Mouse (Mus musculus): ENCODE data around the gene Pde6d. TPM values are rescaled to one million over a fixed set of nuclear protein-coding genes. Genes with fewer than 3 reads are reported as not detected.

Gene Pde6d
- polyA plus RNA-seq, 2 experiments = 63.0 to 63.2 TPM

GRCm38 (mm10) chr1:86512154-86512720, 70.2 kb downstream of the Pde6d start:
- H3K9me3 ChIP-seq (ENCODE audit: control insufficient read depth, low read length) = no peaks in the 10 kb centered on the region
- no peak for ATAC-seq (ENCODE audit: low FRiP score, low read depth)
- peaks cover 12% of the 10 kb centered on the region for H3K4me1 ChIP-seq (ENCODE audit: control insufficient read depth, insufficient read depth, low read length)
- H3K4me2 ChIP-seq (replicated peaks; ENCODE audit: low read depth, low read length, severe bottlenecking) = no peak overlapping the region
- H3K4me3 ChIP-seq (replicated peaks; ENCODE audit: low read length) = no peak overlapping the region
- no peak overlapping the region for H3K27ac ChIP-seq (replicated peaks; ENCODE audit: low read depth, low read length)
- 60% methylated on average over 4 of the region's 4 CpGs for WGBS
- H3K36me3 ChIP-seq (ENCODE audit: control insufficient read depth, insufficient read depth, low read length) = no peaks in the 10 kb centered on the region
- H3K27me3 ChIP-seq (ENCODE audit: control insufficient read depth, insufficient read depth, low read length) = no peaks in the 10 kb centered on the region
- H3K9ac ChIP-seq (ENCODE audit: low read depth, low read length, severe bottlenecking) = no peak overlapping the region
- DNase-seq (ENCODE audit: low spot score) = no peak
- no peak for TF ChIP-seq POLR2A (IDR thresholded peaks at IDR 0.05; ENCODE audit: borderline replicate concordance, extremely low read depth, insufficient read depth, insufficient read length)

GRCm38 (mm10) chr1:86510676-86511441, 71.6 kb downstream of the Pde6d start:
- Histone ChIP-seq H3K27ac (replicated peaks; ENCODE audit: low read depth, low read length) (no peak overlapping the region), H3K9me3 (ENCODE audit: control insufficient read depth, low read length) (no peaks in the 10 kb centered on the region)

DNA sequence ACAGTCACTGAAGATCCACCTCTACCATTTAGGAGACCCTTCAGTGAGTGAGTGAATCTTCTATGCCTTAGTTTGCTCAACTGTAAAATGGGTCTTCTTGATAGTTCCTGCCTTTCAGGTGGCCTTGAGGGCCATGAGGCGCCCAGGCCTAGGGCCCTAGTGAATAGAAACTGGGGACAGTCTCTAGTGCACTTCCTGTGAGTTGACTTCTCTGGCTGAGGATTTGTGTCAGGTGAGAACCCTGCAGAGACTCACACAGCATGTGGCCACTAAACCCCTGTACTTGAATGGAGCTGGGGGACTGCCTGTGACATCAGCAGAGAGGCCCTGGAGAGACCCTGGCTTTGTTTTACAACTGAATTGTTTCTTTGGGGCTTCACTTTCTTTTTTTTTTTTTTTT, 72.2 kb downstream of the Pde6d start:
- Histone ChIP-seq H3K4me2 (replicated peaks; ENCODE audit: low read depth, low read length, severe bottlenecking) (no peak overlapping the region), H3K27me3 (ENCODE audit: control insufficient read depth, insufficient read depth, low read length) (no peaks in the 10 kb centered on the region), H3K4me1 (ENCODE audit: control insufficient read depth, insufficient read depth, low read length) (peaks cover 20% of the 10 kb centered on the region), H3K27ac (replicated peaks; ENCODE audit: low read depth, low read length) (no peak overlapping the region), H3K36me3 (ENCODE audit: control insufficient read depth, insufficient read depth, low read length) (no peaks in the 10 kb centered on the region), H3K9ac (ENCODE audit: low read depth, low read length, severe bottlenecking) (no peak overlapping the region), H3K9me3 (ENCODE audit: control insufficient read depth, low read length) (no peaks in the 10 kb centered on the region), H3K4me3 (replicated peaks; ENCODE audit: low read length) (no peak overlapping the region)
- DNase-seq (ENCODE audit: low spot score) (no peak), ATAC-seq (ENCODE audit: low FRiP score, low read depth) (no peak)
- 100% methylated on average over 1 of the region's 1 CpGs for WGBS
- no peak for TF ChIP-seq POLR2A (IDR thresholded peaks at IDR 0.05; ENCODE audit: borderline replicate concordance, extremely low read depth, insufficient read depth, insufficient read length)

More at GRCm38 (mm10) chr1:86510676-86511441, 71.6 kb downstream of the Pde6d start:
- H3K4me1 ChIP-seq (ENCODE audit: control insufficient read depth, insufficient read depth, low read length) = peaks cover 16% of the 10 kb centered on the region
- H3K27me3 ChIP-seq (ENCODE audit: control insufficient read depth, insufficient read depth, low read length) = no peaks in the 10 kb centered on the region
- ATAC-seq (ENCODE audit: low FRiP score, low read depth) (no peak), DNase-seq (ENCODE audit: low spot score) (no peak)
- TF ChIP-seq POLR2A (IDR thresholded peaks at IDR 0.05; ENCODE audit: borderline replicate concordance, extremely low read depth, insufficient read depth, insufficient read length) = no peak
- no peaks in the 10 kb centered on the region for H3K36me3 ChIP-seq (ENCODE audit: control insufficient read depth, insufficient read depth, low read length)
- H3K9ac ChIP-seq (ENCODE audit: low read depth, low read length, severe bottlenecking) = no peak overlapping the region
- 73% methylated on average over 9 of the region's 9 CpGs for WGBS
- H3K4me3 ChIP-seq (replicated peaks; ENCODE audit: low read length) = no peak overlapping the region
- no peak overlapping the region for H3K4me2 ChIP-seq (replicated peaks; ENCODE audit: low read depth, low read length, severe bottlenecking)

DNA sequence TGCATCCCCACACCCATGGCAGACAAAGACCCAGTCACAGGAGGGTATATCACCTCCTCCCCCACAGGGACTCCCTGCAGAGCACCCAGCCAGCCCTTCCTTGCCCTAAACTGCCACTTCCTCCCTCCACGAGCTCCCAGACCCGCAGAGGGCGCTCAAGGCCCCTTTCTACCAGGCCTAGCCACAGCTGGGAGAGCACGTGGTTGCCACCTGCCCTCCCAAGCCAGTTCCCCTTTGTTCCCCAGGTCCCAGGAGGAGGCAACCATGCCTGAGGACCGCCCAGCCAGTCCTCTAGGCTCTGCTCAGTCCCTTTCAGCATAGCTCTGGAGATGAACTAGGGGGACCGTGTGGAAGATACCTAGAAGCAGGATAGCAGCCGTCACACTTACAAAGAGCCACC, 73.0 kb downstream of the Pde6d start:
- no peak overlapping the region for H3K27ac ChIP-seq (replicated peaks; ENCODE audit: low read depth, low read length)
- peak; percentile 67; the same call in 1 of the 2 replicates for ATAC-seq (ENCODE audit: low FRiP score, low read depth)

GRCm38 (mm10) chr1:86507866-86508265, 74.6 kb downstream of the Pde6d start:
- ATAC-seq (ENCODE audit: low FRiP score, low read depth) (no peak), DNase-seq (ENCODE audit: low spot score) (no peak)
- Histone ChIP-seq H3K27ac (replicated peaks; ENCODE audit: low read depth, low read length) (no peak overlapping the region), H3K9me3 (ENCODE audit: control insufficient read depth, low read length) (no peaks in the 10 kb centered on the region), H3K4me3 (replicated peaks; ENCODE audit: low read length) (no peak overlapping the region), H3K36me3 (ENCODE audit: control insufficient read depth, insufficient read depth, low read length) (no peaks in the 10 kb centered on the region), H3K4me1 (ENCODE audit: control insufficient read depth, insufficient read depth, low read length) (peaks cover 35% of the 10 kb centered on the region), H3K27me3 (ENCODE audit: control insufficient read depth, insufficient read depth, low read length) (no peaks in the 10 kb centered on the region), H3K9ac (ENCODE audit: low read depth, low read length, severe bottlenecking) (no peak overlapping the region), H3K4me2 (replicated peaks; ENCODE audit: low read depth, low read length, severe bottlenecking) (no peak overlapping the region)
- TF ChIP-seq POLR2A (IDR thresholded peaks at IDR 0.05; ENCODE audit: borderline replicate concordance, extremely low read depth, insufficient read depth, insufficient read length) = no peak
- WGBS = 91% methylated on average over 5 of the region's 5 CpGs

More for the DNA sequence above, 73.0 kb downstream of the Pde6d start:
- Histone ChIP-seq H3K4me1 (ENCODE audit: control insufficient read depth, insufficient read depth, low read length) (peaks cover 25% of the 10 kb centered on the region), H3K4me2 (replicated peaks; ENCODE audit: low read depth, low read length, severe bottlenecking) (no peak overlapping the region), H3K36me3 (ENCODE audit: control insufficient read depth, insufficient read depth, low read length) (no peaks in the 10 kb centered on the region), H3K27me3 (ENCODE audit: control insufficient read depth, insufficient read depth, low read length) (no peaks in the 10 kb centered on the region), H3K4me3 (replicated peaks; ENCODE audit: low read length) (no peak overlapping the region), H3K9ac (ENCODE audit: low read depth, low read length, severe bottlenecking) (no peak overlapping the region; the same call in 1 of the 2 replicates), H3K9me3 (ENCODE audit: control insufficient read depth, low read length) (no peaks in the 10 kb centered on the region)
- peak; percentile 70 for DNase-seq (ENCODE audit: low spot score)
- no peak for TF ChIP-seq POLR2A (IDR thresholded peaks at IDR 0.05; ENCODE audit: borderline replicate concordance, extremely low read depth, insufficient read depth, insufficient read length)
- whole genome bisulfite sequencing = 9% methylated on average over 7 of the region's 7 CpGs

All from limb, embryonic 14.5 days (tissue).